Mouse (Mus musculus): ENCODE measurements around the gene Psmd8. TPM values are rescaled to one million over a fixed set of nuclear protein-coding genes. Genes with fewer than 3 reads are reported as not detected.
"Not testable (repeated sequence)": the region's sequence is repeated elsewhere in the genome, so short reads cannot be mapped to it uniquely, and the experiment has no call there.

The Psmd8 gene
- polyA plus RNA-seq (2016; fragmentation: Nextera tagmentation; extraction: Ambion mirVana): 278 and 280 TPM in 2 replicates

DNA sequence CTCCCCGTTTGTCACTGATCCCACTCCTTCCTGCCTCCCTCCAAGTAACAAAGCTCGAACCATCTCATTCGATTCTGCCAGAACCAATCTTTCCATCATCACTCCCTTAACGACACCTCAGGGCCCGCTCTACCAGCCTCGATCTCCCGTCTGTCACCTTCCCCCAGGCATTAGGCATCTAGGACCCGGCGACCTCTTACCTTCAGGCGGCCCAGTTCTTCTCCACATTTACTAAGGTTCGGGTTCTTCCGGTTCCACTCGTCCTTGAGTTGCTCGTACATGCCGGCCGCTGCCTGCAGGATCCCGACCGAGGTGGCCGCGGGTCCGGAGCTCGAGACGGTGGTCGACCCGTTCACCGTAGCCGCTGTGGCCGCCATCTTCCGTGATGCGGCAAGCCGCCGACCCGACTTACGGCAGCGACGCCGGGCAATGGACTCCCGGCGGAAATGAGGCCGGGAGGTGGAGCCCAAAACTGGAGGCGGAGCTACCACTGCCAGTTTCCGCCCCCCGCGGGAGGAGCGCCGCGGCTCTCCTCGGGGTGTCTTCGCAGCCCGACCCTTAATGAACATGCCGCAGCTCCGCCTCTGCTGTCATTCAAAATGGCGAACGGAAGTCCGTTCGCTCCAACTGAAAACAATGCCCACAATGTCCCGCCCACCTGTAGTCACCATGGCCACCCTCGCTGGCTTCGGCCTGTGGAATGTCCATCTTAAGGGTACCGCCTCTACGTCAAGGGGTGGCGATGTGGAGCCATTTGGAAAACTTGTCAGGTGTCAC, at the start of gene Psmd8:
Gene Psmd8 (minus strand): TSS at position 625 of the 777 bp plus-strand sequence.
- Histone ChIP-seq H3K9ac (peak within 1 kb of the TSS; percentile 81), H3K4me2 (replicated peaks) (peak within 1 kb of the TSS; percentile 90), H3K4me1 (peaks cover 16% of the 10 kb centered on the region), H3K27me3 (no peaks in the 10 kb centered on the region), H3K4me3 (peak within 1 kb of the TSS; percentile 82), H3K36me3 (peaks cover 18% of the 10 kb centered on the region), H3K27ac (peak within 1 kb of the TSS; percentile 69), H3K9me3 (no peaks in the 10 kb centered on the region)
- ATAC-seq (ENCODE audit: insufficient number of reproducible peaks, insufficient read depth, low FRiP score, low TSS enrichment): peak; percentile 88
- WGBS: under 1% methylated on average over 62 of the region's 62 CpGs

DNA sequence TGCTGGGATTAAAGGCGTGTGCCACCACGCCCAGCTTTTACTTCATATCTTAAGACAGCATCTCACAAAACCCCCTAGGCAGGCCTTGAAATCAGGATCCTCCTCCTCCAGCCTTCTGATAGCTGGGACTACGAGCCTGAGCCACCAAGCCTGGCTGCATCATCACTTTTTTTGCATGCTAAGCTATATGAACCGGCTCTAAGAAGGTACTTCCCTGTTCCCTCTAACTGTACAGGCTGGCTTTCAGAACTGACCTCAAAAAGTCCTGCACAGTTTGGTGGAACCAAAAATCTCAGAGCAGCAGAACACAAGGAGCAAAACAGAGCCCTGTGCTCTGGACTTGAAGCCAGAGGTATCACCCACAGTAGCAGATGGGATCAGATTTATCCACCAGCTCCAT, 47.7 kb upstream of the Psmd8 start:
- Histone ChIP-seq H3K9me3 (no peaks in the 10 kb centered on the region), H3K36me3 (no peaks in the 10 kb centered on the region), H3K4me2 (replicated peaks) (no peak overlapping the region), H3K4me3 (no peak overlapping the region), H3K9ac (no peak overlapping the region), H3K27ac (no peak overlapping the region), H3K4me1 (peaks cover 9% of the 10 kb centered on the region), H3K27me3 (peaks cover 26% of the 10 kb centered on the region)
- WGBS: 72% methylated on average over 4 of the region's 4 CpGs
- ATAC-seq (ENCODE audit: insufficient number of reproducible peaks, insufficient read depth, low FRiP score, low TSS enrichment): no peak

DNA sequence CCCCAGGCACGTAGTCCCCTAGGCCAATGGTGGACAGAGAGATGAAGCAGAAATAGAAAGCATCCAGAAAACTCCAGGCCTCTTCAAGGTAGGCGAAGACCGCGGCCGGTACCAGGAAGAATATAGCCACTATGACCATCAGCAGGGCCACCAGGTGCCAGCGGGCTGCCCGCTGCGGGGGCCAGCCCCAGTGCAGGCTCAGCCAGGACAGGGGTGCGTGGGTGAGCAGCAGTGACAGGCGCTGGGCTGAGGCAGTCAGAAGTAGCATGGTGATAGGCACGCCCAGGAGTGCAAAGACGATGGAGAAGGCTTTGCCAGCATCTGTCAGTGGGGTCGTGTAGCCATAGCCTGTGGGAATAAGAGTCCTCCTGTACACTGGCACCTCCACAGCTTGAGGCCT, 45.0 kb upstream of the Psmd8 start:
- ATAC-seq (ENCODE audit: insufficient number of reproducible peaks, insufficient read depth, low FRiP score, low TSS enrichment): no peak
- WGBS: 65% methylated on average over 13 of the region's 13 CpGs
- Histone ChIP-seq H3K4me1 (peaks cover 9% of the 10 kb centered on the region), H3K27me3 (0 out of 2 replicates have a peak, but pooled peaks cover 6% of the 10 kb centered on the region), H3K4me3 (peak overlapping the region; percentile 1; the same call in 1 of the 2 replicates), H3K4me2 (replicated peaks) (peak overlapping the region; percentile 38), H3K27ac (no peak overlapping the region), H3K9ac (no peak overlapping the region), H3K9me3 (0 out of 2 replicates have a peak, but pooled peaks cover under 1% of the 10 kb centered on the region), H3K36me3 (no peaks in the 10 kb centered on the region)

DNA sequence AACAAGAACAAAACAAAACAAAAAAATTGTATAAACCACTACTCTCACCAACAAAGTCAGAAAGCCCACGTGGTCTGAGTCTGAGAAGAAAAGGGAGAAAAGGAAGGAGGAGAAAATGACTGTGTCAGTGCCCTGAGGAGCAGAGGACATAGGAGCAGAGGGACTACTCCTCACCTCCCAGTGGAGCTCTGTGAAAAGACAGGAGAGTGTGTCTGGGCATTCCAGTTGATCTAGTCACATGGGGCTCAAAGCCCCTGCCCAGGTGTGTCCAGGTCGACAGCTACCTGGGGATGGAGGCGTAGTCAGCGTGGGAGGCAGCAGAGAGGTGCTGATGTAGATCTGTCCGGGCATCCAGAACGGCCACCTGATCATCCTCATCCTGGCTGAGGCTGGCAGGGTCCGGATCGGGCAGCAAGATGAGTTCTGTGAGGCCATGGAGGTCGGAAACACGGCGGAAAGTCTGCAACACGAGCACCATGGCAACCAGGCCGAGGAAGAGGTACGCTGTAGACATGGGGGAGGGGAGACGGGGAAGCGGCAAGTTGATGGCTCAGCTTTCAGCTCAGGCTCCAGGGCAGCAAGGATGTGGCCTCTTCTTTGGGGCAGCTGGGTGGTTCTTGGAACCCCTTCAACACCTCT, 44.4 kb upstream of the Psmd8 start:
- 0 out of 2 replicates have a peak, but pooled peaks have one; percentile 29 for ATAC-seq (ENCODE audit: insufficient number of reproducible peaks, insufficient read depth, low FRiP score, low TSS enrichment)
- Histone ChIP-seq H3K36me3 (no peaks in the 10 kb centered on the region), H3K4me2 (replicated peaks) (peak overlapping the region; percentile 38), H3K9me3 (0 out of 2 replicates have a peak, but pooled peaks cover 7% of the 10 kb centered on the region), H3K4me1 (peaks cover 9% of the 10 kb centered on the region), H3K27ac (no peak overlapping the region), H3K4me3 (peak overlapping the region; percentile 1; the same call in 1 of the 2 replicates), H3K9ac (no peak overlapping the region), H3K27me3 (0 out of 2 replicates have a peak, but pooled peaks cover 4% of the 10 kb centered on the region)
- 8% methylated on average over 16 of the region's 16 CpGs for WGBS

DNA sequence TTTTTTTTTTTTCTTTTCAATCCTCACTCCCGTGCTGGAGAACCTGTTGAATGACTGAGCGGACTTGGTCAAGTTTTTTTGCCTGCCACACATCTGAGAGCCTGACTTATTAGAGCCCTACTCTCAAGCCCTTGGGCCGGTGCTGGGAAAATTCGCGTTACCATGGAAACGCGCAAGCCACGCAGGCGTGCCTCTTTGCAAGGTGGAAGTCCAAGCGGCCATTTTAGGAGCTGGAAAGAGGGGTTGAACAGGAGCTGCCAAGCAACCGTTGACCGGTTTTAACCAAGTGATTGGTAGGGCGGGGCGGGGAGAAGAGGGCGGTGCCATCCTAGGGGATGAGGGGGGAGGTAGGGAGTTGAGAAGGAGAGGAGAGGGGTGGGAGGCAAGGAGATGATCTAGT, 34.3 kb upstream of the Psmd8 start:
- H3K27me3 ChIP-seq: peaks cover 9% of the 10 kb centered on the region
- WGBS: 39% methylated on average over 15 of the region's 15 CpGs
- no peak for ATAC-seq (ENCODE audit: insufficient number of reproducible peaks, insufficient read depth, low FRiP score, low TSS enrichment)
- H3K4me2 ChIP-seq (replicated peaks): no peak overlapping the region
- 0 out of 2 replicates have a peak, but pooled peaks cover 5% of the 10 kb centered on the region for H3K9me3 ChIP-seq
- H3K9ac ChIP-seq: no peak overlapping the region
- H3K4me1 ChIP-seq: no peaks in the 10 kb centered on the region
- no peak overlapping the region for H3K27ac ChIP-seq
- no peaks in the 10 kb centered on the region for H3K36me3 ChIP-seq
- no peak overlapping the region for H3K4me3 ChIP-seq

DNA sequence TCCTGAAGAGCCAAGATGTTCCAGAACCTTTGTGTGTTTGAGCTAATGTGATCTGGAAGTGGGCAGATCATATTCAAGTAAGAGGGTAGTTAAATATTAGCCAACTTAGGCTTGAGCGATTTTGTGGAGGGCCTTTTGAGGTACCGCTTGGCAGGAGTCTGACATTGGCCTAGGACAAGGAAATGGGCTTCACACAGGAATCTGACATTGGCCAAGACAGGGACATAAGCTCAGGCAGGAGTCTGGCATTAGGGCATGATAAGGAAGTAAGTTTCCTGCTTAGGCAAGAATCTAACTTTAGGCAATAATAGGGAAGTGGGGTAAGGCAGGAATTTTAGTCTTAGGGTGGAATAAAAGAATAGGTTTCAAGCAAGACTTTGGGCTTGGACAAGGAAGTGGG, 33.7 kb upstream of the Psmd8 start:
- no peak overlapping the region for H3K4me3 ChIP-seq
- no peaks in the 10 kb centered on the region for H3K9me3 ChIP-seq
- no peak for ATAC-seq (ENCODE audit: insufficient number of reproducible peaks, insufficient read depth, low FRiP score, low TSS enrichment)
- 69% methylated on average over 2 of the region's 2 CpGs for WGBS
- H3K9ac ChIP-seq: no peak overlapping the region
- no peak overlapping the region for H3K27ac ChIP-seq
- no peaks in the 10 kb centered on the region for H3K4me1 ChIP-seq
- peak overlapping the region; percentile 48; the same call in 1 of the 2 replicates for H3K4me2 ChIP-seq (replicated peaks)
- H3K36me3 ChIP-seq: no peaks in the 10 kb centered on the region
- H3K27me3 ChIP-seq: peaks cover 9% of the 10 kb centered on the region

DNA sequence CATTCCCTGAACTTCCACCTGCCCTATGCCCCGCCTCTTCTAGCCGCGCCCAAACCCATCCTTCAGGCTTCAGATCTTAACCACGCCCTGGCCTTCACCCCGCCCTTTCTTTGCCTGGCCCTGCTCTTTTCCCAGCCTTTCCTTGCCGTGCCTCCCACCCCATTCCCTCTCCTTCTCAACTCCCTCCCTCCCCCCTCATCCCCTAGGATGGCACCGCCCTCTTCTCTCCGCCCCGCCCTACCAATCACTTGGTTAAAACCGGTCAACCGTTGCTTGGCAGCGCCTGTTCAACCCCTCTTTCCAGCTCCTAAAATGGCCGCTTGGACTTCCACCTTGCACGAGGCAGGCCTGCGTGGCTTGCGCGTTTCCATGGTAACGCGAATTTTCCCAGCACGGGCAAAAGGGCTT, 33.2 kb upstream of the Psmd8 start, which contains the start of gene Catsperg1:
Gene Catsperg1 (minus strand): TSS at position 361 of the 408 bp plus-strand sequence.
- no peak within 1 kb of the TSS for H3K27ac ChIP-seq
- ATAC-seq (ENCODE audit: insufficient number of reproducible peaks, insufficient read depth, low FRiP score, low TSS enrichment): no peak
- H3K36me3 ChIP-seq: no peaks in the 10 kb centered on the region
- H3K9ac ChIP-seq: no peak within 1 kb of the TSS
- H3K27me3 ChIP-seq: peaks cover 9% of the 10 kb centered on the region
- H3K4me1 ChIP-seq: no peaks in the 10 kb centered on the region
- WGBS: 2% methylated on average over 20 of the region's 20 CpGs
- H3K4me2 ChIP-seq (replicated peaks): peak within 1 kb of the TSS; percentile 48
- no peaks in the 10 kb centered on the region for H3K9me3 ChIP-seq
- H3K4me3 ChIP-seq: peak within 1 kb of the TSS; percentile 17; the same call in 1 of the 2 replicates

DNA sequence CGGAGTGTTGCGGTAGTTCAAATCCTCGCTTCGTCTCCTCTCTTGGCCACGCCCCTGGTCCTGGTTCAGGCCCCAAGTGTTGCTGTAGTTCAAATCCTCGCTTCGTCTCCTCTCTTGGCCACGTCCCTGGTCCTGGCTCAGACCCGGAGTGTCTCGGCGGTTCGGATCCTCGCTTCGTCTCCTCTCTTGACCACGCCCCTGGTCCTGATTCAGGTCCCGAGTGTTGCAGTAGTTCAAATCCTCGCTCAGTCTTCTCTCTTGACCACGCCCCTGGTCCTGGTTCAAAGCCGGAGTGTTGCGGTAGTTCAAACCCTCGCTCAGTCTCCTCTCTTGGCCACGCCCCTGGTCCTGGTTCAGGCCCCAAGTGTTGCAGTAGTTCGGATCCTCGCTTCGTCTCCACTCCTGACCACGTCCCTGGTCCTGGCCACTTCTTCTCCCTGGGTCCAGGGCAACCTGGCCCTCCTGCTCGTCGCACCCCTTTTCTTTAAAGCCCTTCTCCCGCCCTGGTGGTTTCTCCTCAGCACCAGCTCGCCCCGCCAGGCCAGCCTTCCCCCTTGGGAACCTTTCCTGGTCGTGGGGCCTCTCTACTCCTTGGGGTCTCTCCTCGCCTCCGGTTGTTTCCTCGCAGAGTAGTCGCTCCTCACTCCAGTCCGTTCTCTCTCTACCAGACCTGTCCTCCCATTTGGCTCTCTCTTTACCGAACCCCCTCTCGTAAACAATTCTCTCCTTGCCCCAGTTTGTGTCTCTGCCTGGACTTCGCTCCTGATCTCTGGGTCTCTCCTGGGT, 32.5 kb upstream of the Psmd8 start:
- not testable (repeated sequence) for H3K27ac ChIP-seq; H3K9ac ChIP-seq; H3K4me1 ChIP-seq; H3K36me3 ChIP-seq; H3K27me3 ChIP-seq; H3K9me3 ChIP-seq; ATAC-seq (ENCODE audit: insufficient number of reproducible peaks, insufficient read depth, low FRiP score, low TSS enrichment)
- peak overlapping the region; percentile 17; the same call in 1 of the 2 replicates for H3K4me3 ChIP-seq
- peak overlapping the region; percentile 48 for H3K4me2 ChIP-seq (replicated peaks)
- 13% methylated on average over 40 of the region's 40 CpGs for WGBS

DNA sequence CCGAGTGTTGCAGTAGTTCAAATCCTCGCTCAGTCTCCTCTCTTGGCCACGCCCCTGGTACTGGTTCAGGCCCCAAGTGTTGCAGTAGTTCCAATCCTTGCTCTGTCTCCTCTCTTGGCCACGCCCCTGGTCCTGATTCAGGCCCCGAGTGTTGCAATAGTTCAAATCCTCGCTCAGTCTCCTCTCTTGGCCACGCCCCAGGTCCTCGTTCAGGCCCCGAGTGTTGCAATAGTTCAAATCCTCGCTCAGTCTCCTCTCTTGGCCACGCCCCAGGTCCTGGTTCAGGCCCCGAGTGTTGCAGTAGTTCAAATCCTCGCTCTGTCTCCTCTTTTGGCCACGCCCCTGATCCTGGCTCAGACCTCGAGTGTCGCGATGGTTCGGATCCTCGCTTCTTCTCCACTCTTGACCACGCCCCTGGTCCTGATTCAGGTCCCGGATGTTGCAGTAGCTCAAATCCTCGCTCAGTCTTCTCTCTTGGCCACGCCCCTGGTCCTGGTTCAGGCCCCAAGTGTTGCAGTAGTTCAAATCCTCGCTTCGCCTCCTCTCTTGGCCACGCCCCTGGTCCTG, 31.8 kb upstream of the Psmd8 start:
- Histone ChIP-seq H3K27ac (no peak overlapping the region), H3K9ac (no peak overlapping the region), H3K4me3 (no peak overlapping the region), H3K9me3 (no peaks in the 10 kb centered on the region), H3K4me2 (replicated peaks) (peak overlapping the region; percentile 46), H3K4me1 (no peaks in the 10 kb centered on the region), H3K36me3 (no peaks in the 10 kb centered on the region), H3K27me3 (peaks cover 9% of the 10 kb centered on the region)
- no peak for ATAC-seq (ENCODE audit: insufficient number of reproducible peaks, insufficient read depth, low FRiP score, low TSS enrichment)
- WGBS: 12% methylated on average over 26 of the region's 26 CpGs

DNA sequence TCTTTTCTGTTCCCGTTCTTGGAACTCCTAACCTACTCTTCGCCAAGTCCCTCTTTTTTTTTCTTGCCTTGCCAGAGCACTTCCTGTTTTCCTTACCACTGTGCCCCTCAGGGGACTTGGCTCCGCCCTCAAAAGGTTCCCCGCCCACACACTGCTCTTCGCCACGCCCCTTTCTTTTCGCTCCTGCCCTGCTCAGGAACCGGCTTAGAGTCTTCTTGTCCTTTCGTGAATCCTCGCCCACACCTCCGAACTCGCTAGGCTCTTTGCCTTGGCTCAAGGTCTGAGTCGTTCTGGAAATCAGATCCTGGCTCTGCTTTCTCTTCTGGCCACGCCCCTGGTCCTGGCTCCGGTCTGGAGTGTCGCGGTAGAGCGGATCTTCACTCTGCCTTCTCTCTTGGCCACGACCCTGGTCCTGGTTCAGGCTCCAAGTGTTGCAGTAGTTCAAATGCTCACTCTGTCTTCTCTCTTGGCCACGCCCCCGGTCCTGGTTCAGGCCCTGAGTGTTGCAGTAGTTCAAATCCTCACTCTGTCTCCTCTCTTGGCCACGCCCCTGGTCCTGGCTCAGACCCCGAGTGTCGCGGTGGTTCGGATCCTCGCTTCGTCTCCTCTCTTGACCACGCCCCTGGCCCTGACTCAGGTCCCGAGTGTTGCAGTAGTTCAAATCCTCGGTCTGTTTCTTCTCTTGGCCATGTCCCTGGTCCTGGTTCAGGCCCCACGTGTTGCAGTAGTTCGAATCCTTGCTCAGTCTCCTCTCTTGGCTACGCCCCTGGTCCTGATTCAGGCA, 31.1 kb upstream of the Psmd8 start:
- peak; percentile 64 for ATAC-seq (ENCODE audit: insufficient number of reproducible peaks, insufficient read depth, low FRiP score, low TSS enrichment)
- Histone ChIP-seq H3K4me2 (replicated peaks) (peak overlapping the region; percentile 46), H3K4me3 (peak overlapping the region; percentile 32), H3K9me3 (no peaks in the 10 kb centered on the region), H3K36me3 (no peaks in the 10 kb centered on the region), H3K27ac (peak overlapping the region; percentile 55; the same call in 1 of the 2 replicates), H3K4me1 (no peaks in the 10 kb centered on the region), H3K9ac (no peak overlapping the region), H3K27me3 (peaks cover 9% of the 10 kb centered on the region)
- 5% methylated on average over 34 of the region's 34 CpGs for WGBS

Measured in embryonic facial prominence, embryonic 12.5 days (tissue).